Mouse (Mus musculus): ENCODE measurements at regions not wholly inside any gene's neighbourhood (a gene's known extent, or its start where the extent isn't known, plus 50 kb on each side); places are given as distances from the start of the nearest gene placed in this dataset.
A peak's percentile ranks its signal among the peaks of the same experiment; 100 is the strongest.
"Not testable (repeated sequence)": the region's sequence is repeated elsewhere in the genome, so short reads cannot be mapped to it uniquely, and the experiment has no call there.

DNA sequence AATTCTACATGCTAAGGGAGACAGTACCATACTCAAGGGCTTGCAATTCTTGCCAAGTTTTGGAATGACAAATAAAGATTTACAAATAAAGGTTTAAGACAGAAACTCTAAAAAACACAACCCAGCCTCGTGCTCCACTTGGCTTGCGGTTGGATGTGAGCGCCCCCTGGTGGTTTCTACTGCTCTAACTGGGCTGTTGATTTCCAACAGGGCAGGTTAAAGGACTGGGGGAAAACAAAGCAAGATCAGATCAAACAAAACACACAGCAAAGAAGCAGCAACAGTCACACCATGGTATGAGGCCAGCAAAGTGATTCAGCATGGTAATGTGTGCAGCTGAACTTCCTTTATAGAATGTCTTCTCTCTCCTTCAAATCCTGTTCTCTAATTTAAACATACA, 339.2 kb downstream of the Adam3 start:
- Histone ChIP-seq H3K9ac (ENCODE audit: low read depth, low read length) (no peak overlapping the region), H3K4me1 (ENCODE audit: control insufficient read depth, insufficient read depth, low read depth, low read length) (no peaks in the 10 kb centered on the region), H3K4me3 (ENCODE audit: low read length) (no peak overlapping the region), H3K27me3 (replicated peaks; ENCODE audit: control insufficient read depth, insufficient read depth, low read length) (no peaks in the 10 kb centered on the region), H3K36me3 (ENCODE audit: control insufficient read depth, insufficient read depth, low read length) (no peaks in the 10 kb centered on the region), H3K9me3 (ENCODE audit: control insufficient read depth, low read length) (no peaks in the 10 kb centered on the region), H3K4me2 (ENCODE audit: low read length) (no peak overlapping the region), H3K27ac (ENCODE audit: low read depth, low read length) (no peak overlapping the region)
- no peak; the same call in 1 of the 2 replicates for ATAC-seq
- 6% methylated on average over 3 of the region's 3 CpGs for WGBS

DNA sequence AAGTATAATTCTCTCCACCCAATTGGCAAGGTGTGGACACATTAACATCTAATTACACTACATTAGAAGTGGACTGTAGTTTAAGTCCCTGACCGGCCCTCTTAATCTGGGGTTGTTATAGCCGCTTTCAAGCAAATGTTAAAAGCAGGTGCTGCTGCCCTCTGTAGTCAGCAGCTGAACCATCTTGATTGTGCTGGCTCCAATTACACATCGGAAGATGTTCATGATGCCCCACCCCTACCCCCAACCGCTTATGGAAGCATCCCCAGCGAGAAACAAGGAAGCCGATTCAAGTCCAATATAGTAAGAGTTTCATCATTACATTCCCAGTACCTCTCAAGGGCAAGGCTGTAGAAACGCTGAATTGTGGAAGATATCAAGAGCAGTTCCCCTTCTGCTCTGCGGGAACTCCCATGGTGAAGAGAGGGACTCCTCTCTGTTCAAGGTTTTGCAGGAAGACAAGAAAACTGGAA, 341.7 kb downstream of the Adam3 start:
- no peak overlapping the region for H3K4me2 ChIP-seq (ENCODE audit: low read length)
- 67% methylated on average over 8 of the region's 8 CpGs for WGBS
- no peak overlapping the region for H3K27ac ChIP-seq (ENCODE audit: low read depth, low read length)
- no peak overlapping the region for H3K9ac ChIP-seq (ENCODE audit: low read depth, low read length)
- H3K4me1 ChIP-seq (ENCODE audit: control insufficient read depth, insufficient read depth, low read depth, low read length) = no peaks in the 10 kb centered on the region
- H3K27me3 ChIP-seq (replicated peaks; ENCODE audit: control insufficient read depth, insufficient read depth, low read length) = no peaks in the 10 kb centered on the region
- no peaks in the 10 kb centered on the region; the same call in 1 of the 2 replicates for H3K9me3 ChIP-seq (ENCODE audit: control insufficient read depth, low read length)
- H3K36me3 ChIP-seq (ENCODE audit: control insufficient read depth, insufficient read depth, low read length) = no peaks in the 10 kb centered on the region
- no peak overlapping the region for H3K4me3 ChIP-seq (ENCODE audit: low read length)
- peak; percentile 37; the same call in 1 of the 2 replicates for ATAC-seq

DNA sequence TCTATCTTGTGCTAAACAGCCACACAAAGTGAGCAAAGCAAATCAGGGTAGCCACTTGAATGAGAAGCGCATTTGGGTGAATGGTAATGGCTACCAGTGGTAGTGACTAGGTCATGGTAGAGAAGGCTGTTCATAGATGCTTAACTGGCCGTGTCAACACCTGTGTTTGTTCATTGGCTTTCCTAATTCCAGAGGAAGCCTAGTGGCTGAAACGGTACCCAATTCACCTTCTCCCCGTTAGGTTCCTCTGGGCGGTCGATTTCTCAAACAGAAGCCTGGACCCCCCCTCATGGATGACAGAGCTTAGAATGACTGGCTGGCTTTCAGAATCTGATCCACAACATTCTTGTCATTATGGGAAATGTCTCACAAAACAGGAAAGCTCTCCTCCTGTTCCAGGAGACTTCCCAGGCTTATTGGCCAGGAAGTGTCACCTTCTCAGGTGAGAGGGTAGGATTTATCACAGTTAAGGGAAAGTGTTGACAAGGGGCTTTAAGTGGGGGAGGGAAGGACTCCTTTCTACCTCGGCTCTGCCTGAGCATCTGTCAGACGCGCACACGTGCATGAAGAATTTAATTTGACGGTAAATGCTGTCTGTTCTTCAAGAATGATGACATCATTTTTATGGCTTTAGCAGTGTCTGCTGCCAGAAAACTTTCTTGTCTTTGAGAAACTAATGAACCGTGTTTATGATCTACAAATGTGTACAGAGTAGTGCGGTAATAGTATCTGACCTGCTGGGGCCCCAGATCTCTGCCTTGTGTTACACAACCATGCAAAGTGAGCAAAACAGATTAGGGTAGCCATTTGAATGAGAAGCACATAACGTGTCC, 342.3 kb downstream of the Adam3 start:
- Histone ChIP-seq H3K9ac (ENCODE audit: low read depth, low read length) (no peak overlapping the region), H3K4me3 (ENCODE audit: low read length) (no peak overlapping the region), H3K9me3 (ENCODE audit: control insufficient read depth, low read length) (no peaks in the 10 kb centered on the region; the same call in 1 of the 2 replicates), H3K36me3 (ENCODE audit: control insufficient read depth, insufficient read depth, low read length) (no peaks in the 10 kb centered on the region), H3K27ac (ENCODE audit: low read depth, low read length) (no peak overlapping the region), H3K4me2 (ENCODE audit: low read length) (no peak overlapping the region), H3K27me3 (replicated peaks; ENCODE audit: control insufficient read depth, insufficient read depth, low read length) (no peaks in the 10 kb centered on the region), H3K4me1 (ENCODE audit: control insufficient read depth, insufficient read depth, low read depth, low read length) (no peaks in the 10 kb centered on the region)
- ATAC-seq = peak; percentile 45; the same call in 1 of the 2 replicates
- 62% methylated on average over 14 of the region's 14 CpGs for WGBS

DNA sequence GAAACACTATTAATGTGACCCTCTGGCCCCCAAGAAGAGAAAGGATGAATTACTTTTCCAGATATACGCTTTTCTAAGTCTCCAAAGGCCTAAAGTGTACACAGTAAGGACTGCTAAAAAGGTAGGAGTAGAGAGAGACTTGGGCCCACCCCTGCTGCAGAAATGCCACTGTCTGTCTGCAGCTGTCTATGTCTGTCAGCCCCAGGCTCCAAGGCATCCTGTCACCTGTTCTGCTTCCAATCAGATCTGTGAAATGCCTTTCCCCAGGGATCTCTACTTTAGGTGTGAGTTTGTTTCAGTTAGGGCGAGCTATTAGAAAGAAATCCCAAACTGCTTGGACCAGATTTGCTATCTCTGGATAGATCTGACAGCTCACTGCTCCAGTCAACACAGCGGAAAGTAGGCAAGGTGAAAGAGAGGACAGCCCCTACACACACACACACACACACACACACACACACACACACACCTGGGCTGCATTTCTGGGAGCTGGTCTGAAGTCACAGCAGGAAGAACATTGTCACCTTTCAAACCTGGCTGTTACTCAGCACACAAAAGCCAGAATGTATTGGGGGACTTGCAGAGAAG, 343.9 kb downstream of the Adam3 start:
- H3K4me2 ChIP-seq (ENCODE audit: low read length) = no peak overlapping the region
- no peaks in the 10 kb centered on the region; the same call in 1 of the 2 replicates for H3K9me3 ChIP-seq (ENCODE audit: control insufficient read depth, low read length)
- H3K9ac ChIP-seq (ENCODE audit: low read depth, low read length) = no peak overlapping the region
- no peaks in the 10 kb centered on the region for H3K4me1 ChIP-seq (ENCODE audit: control insufficient read depth, insufficient read depth, low read depth, low read length)
- H3K27ac ChIP-seq (ENCODE audit: low read depth, low read length) = no peak overlapping the region
- no peaks in the 10 kb centered on the region for H3K27me3 ChIP-seq (replicated peaks; ENCODE audit: control insufficient read depth, insufficient read depth, low read length)
- no peak overlapping the region for H3K4me3 ChIP-seq (ENCODE audit: low read length)
- 84% methylated on average over 3 of the region's 3 CpGs for whole genome bisulfite sequencing
- no peaks in the 10 kb centered on the region for H3K36me3 ChIP-seq (ENCODE audit: control insufficient read depth, insufficient read depth, low read length)
- no peak for ATAC-seq

DNA sequence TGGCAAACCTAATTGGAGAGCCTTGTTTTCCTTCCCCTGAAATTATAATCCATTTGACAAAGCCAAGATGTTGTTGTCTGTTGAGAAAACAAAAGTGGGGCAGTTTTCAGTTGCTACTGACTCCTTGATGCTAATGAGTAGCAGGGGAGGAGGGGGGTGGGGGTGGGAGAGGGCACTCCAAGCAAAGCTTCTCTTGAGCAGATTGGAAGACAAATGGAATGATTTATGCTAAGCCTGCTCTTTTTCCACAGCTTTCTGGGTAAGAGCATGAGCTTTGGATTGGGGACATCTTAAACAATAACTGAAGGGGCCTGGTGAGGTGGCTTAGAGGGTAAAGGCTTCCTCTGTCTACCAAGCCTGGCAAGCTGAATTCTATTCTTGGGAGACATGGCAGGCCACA, 347.6 kb downstream of the Adam3 start:
- Histone ChIP-seq H3K4me2 (ENCODE audit: low read length) (no peak overlapping the region), H3K27me3 (replicated peaks; ENCODE audit: control insufficient read depth, insufficient read depth, low read length) (no peaks in the 10 kb centered on the region)

DNA sequence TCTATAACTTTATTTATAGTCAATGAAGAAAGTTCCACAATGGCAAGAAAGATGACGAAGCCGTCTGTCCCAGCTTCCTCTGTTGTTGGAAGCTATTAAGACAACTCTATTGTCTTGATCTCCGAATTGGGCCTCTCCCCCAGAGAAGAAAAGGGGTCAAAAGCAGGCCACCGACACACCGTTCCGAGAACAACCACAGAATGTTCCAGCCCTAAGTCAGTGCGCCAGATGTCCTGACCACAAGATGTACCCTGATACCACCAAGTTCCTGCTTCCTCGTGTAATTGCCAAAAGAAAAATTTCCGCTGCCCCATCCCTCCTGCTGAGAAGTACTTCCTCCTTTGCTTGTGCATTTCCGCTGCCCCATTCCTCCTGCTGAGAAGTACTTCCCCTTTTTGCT, 348.8 kb downstream of the Adam3 start:
- H3K27ac ChIP-seq (ENCODE audit: low read depth, low read length); H3K4me1 ChIP-seq (ENCODE audit: control insufficient read depth, insufficient read depth, low read depth, low read length); H3K4me3 ChIP-seq (ENCODE audit: low read length); H3K36me3 ChIP-seq (ENCODE audit: control insufficient read depth, insufficient read depth, low read length); ATAC-seq; H3K27me3 ChIP-seq (replicated peaks; ENCODE audit: control insufficient read depth, insufficient read depth, low read length); H3K4me2 ChIP-seq (ENCODE audit: low read length); H3K9ac ChIP-seq (ENCODE audit: low read depth, low read length); H3K9me3 ChIP-seq (ENCODE audit: control insufficient read depth, low read length): not testable (repeated sequence)
- WGBS = 80% methylated on average over 10 of the region's 10 CpGs

More for the DNA sequence above, 347.6 kb downstream of the Adam3 start:
- no peak overlapping the region for H3K9ac ChIP-seq (ENCODE audit: low read depth, low read length)
- no peaks in the 10 kb centered on the region for H3K36me3 ChIP-seq (ENCODE audit: control insufficient read depth, insufficient read depth, low read length)
- H3K27ac ChIP-seq (ENCODE audit: low read depth, low read length) = no peak overlapping the region
- no peaks in the 10 kb centered on the region for H3K4me1 ChIP-seq (ENCODE audit: control insufficient read depth, insufficient read depth, low read depth, low read length)
- no peak for ATAC-seq
- H3K9me3 ChIP-seq (ENCODE audit: control insufficient read depth, low read length) = no peaks in the 10 kb centered on the region; the same call in 1 of the 2 replicates
- H3K4me3 ChIP-seq (ENCODE audit: low read length) = no peak overlapping the region

DNA sequence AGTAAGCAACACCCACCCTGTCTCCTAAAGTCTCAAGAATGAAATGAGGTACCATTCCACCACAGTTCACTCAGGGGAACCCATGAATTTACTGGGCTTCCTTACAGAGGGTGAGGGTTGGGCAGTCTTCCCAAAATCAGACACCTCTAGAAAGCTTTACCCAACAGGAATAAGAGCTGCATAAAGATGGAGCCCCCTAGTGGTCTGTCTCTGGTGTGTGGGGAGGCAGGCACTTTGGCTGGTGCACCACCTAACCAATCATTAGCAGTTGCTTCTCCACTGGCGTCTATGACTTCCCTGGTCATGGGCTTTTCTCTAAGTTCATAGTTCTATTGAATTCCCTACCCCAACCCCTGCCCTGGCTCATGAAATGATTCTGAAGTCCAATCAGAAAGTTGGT, 351.1 kb downstream of the Adam3 start:
- H3K9me3 ChIP-seq (ENCODE audit: control insufficient read depth, low read length) = no peaks in the 10 kb centered on the region
- H3K36me3 ChIP-seq (ENCODE audit: control insufficient read depth, insufficient read depth, low read length) = no peaks in the 10 kb centered on the region
- ATAC-seq = no peak
- WGBS = 90% methylated on average over 1 of the region's 1 CpGs
- no peak overlapping the region for H3K9ac ChIP-seq (ENCODE audit: low read depth, low read length)
- H3K4me1 ChIP-seq (ENCODE audit: control insufficient read depth, insufficient read depth, low read depth, low read length) = no peaks in the 10 kb centered on the region
- no peak overlapping the region for H3K27ac ChIP-seq (ENCODE audit: low read depth, low read length)
- no peaks in the 10 kb centered on the region for H3K27me3 ChIP-seq (replicated peaks; ENCODE audit: control insufficient read depth, insufficient read depth, low read length)
- H3K4me3 ChIP-seq (ENCODE audit: low read length) = no peak overlapping the region
- no peak overlapping the region for H3K4me2 ChIP-seq (ENCODE audit: low read length)

DNA sequence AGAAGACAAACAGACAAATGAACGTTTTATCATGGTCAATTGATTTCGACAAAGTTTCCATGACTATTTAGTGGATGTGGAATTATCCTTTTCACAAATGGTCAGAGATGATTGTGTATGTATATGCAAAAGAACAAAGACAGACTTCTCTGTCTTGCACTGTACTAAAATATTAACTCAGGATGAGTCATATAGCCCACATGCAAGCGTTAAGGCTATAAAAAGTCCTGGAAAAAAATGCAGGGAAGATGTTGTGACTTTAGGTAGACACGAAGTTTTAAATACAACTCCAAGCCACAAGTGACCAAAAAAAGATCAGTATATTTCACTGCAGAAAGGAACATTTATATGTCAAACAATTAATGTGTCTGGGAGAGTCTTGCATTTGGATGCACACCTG, 353.6 kb downstream of the Adam3 start:
- Histone ChIP-seq H3K4me2 (ENCODE audit: low read length) (no peak overlapping the region), H3K36me3 (ENCODE audit: control insufficient read depth, insufficient read depth, low read length) (no peaks in the 10 kb centered on the region), H3K4me3 (ENCODE audit: low read length) (no peak overlapping the region), H3K9ac (ENCODE audit: low read depth, low read length) (no peak overlapping the region), H3K9me3 (ENCODE audit: control insufficient read depth, low read length) (no peaks in the 10 kb centered on the region), H3K4me1 (ENCODE audit: control insufficient read depth, insufficient read depth, low read depth, low read length) (no peaks in the 10 kb centered on the region), H3K27me3 (replicated peaks; ENCODE audit: control insufficient read depth, insufficient read depth, low read length) (no peaks in the 10 kb centered on the region), H3K27ac (ENCODE audit: low read depth, low read length) (no peak overlapping the region)
- WGBS = 90% methylated on average over 4 of the region's 4 CpGs
- no peak for ATAC-seq

DNA sequence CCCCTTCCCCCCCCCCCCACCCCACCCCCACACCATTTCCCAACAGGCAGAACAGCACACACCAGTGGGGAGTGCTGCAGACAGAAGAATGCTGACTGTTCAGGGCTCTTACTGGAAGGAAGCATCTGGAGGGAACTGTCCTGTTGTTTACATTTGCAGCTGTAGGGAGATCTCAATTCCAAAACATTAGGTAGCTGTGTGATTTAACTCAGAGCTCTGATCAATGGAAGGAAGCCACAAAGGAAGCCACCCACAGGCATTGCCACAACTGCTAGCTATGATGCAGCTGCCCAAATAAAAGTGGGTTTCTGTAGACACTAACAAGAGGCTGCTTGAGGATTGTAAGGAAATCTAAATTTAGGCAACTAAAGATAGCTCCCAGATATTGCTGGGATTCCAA, 359.7 kb downstream of the Adam3 start:
- Histone ChIP-seq H3K27me3 (replicated peaks; ENCODE audit: control insufficient read depth, insufficient read depth, low read length) (no peaks in the 10 kb centered on the region), H3K36me3 (ENCODE audit: control insufficient read depth, insufficient read depth, low read length) (no peaks in the 10 kb centered on the region), H3K4me2 (ENCODE audit: low read length) (no peak overlapping the region), H3K27ac (ENCODE audit: low read depth, low read length) (no peak overlapping the region), H3K9ac (ENCODE audit: low read depth, low read length) (no peak overlapping the region), H3K4me1 (ENCODE audit: control insufficient read depth, insufficient read depth, low read depth, low read length) (no peaks in the 10 kb centered on the region), H3K9me3 (ENCODE audit: control insufficient read depth, low read length) (no peaks in the 10 kb centered on the region), H3K4me3 (ENCODE audit: low read length) (no peak overlapping the region)
- ATAC-seq = no peak

Measured in hindbrain, embryonic 16.5 days (tissue).